Mouse (Mus musculus) CH12F3 (cell line): Measurements from ENCODE around the gene AI413582.

Source experiments
- in situ Hi-C: fragments of 300-500 bp; cut with MboI; formaldehyde crosslinking; loops from 2 replicates; pipeline ENCODE4 v1.14.3; 2020; ENCODE audit warnings: low sequenced_read_pairs

The AI413582 gene

DNA sequence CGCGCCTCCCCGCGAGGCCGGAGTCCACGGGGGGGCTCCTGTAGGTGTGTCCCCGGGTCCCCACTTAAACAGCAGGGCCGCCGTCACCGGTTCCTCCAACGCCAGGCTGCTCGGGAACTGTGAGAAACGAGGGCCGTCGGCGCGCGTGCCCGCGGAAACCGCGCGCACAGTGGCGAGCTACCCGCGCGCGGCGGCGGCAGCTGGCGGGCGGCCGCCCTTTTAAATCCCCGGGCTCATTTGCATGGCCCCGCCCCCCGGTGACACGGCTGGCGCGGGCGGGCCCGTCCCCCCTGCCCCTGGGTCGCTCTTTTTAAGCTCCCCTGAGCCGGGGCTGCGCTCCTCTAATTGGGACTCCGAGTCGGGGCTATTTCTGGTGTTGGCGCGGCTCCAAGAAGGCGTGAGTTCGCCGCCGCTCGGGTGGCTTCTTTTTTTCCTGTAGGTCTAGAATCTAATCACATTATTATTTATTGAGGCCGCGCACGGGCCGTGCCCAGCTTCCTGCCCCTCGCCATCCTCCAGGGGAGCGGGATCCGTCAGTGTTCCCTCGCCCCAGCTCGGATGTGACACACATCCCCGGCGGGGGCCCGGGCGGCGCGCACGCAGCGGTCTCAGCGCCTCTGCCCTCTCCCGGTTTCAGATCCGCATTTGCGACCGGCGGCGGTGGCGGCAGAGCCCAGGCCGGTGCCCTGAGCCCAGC lies 9.1 kb downstream of the AI413582 start, which contains the start of gene Hmga1:
Gene Hmga1, plus strand, starts transcription at position 183 of the 697 bp plus-strand sequence.
- in situ Hi-C loops: no loop called here

DNA sequence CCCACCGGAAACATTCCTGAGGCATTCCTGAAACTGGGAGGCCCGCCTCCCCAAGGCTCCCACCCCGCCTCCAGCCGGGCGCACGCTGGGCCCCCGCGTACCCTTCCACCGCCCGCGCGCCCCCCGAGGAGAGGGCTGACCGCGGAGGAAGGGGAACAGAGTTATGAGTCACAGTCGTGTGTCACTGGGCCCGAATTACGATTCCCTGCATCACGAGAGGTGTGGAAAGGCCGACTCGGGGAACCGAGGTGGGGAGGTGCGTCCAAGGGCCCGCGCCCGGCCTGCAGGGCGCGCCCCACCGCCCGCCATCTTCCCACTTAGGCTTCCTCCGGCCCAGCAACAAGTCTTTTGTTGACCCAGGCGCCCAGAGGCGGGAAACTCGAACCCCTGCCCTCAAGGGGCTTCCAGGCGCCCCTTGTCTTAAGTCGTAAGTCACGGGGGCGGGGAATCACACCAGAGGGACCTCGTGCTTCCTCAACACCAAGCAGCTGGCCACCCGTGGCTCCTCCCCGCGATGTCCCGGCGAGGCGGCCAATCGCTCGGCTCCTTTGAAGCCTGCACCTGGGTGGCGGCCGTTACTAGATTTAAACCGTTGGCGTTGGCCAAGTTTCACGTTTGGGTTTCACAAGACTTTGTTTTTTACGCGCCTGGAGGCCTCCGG lies 9.9 kb downstream of the AI413582 start:
- in situ Hi-C loops: no loop called here

- in situ Hi-C loops: no loop called here
Measured at GRCm38 (mm10) chr17:27555075-27555511, 10.5 kb downstream of the AI413582 start.

- in situ Hi-C loops: no loop called here
Measured at GRCm38 (mm10) chr17:27554062-27554960, 11.2 kb downstream of the AI413582 start.

DNA sequence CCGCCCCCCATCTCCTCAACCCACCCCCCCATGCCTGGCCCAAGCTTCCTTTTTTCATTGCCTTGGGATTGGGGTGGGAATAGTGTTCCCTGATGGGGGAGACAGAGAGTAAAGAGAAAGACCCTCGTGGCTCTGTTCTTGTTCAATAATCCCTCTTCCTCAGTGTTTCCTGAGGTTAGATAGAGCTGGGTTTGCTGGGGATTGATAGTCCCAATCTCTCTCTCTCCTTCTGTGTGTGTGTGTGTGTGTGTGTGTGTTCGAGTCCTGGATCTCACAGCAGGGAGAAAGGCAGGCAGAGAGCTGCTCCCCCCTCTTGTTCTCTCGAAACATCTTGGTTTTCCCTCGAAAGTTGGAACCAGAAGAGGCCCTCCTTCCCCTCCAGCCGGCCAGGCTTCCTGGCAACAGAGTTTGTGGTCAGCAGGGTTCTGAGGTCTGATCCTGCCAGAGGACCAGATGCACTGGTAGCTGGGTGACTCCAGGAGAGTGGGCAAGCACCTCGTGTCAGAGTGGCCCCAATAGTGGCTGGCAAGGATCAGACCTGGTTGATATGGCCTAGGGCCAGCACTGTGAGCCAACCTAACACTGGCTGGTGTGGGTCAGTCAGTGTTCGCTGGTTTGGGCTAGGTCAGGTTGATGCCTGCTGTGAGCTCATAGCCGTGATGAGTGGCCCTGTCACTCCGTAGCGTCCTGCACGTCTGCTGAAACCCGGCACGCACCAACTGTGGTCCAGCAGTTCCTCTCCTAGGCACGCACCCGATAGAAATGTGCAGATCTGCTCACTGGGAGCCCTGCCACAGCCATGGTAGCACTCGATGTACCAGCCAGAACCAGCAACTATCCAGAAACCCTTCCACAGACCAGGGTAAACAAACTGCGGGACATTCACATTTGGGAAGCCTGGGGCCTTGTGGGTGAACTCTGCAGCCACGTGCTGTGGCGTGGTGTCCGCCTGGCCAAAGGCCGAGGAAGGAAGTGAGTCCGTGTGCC lies 13.0 kb downstream of the AI413582 start:
- in situ Hi-C loops: no loop called here

DNA sequence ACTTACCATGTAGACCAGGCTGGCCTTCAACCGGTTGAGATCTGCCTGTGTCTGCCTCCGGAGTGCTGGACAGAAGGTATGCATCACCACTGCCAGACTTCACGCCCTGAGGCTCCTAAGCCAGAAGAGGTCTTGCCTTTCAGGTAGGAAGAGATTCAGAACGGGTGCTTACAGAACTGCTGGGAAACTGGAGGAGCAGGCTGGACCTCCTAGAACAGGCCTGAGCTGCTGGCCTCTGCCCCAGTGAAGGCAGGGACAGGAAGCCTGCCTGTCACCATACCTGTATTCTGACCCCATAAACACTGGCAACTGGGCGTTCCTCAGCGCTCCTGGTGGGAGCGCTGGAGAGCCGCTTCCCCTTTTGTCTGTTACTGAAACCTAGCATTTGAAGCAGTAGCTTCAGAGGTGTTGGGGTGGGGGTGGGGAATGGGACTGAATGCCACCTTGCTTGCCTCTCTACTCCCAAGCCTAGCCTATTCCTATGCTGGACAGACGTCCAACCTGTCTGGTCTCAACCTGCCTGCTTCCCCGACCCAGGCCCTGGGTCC lies 14.1 kb downstream of the AI413582 start:
- in situ Hi-C loops: no loop called here

GRCm38 (mm10) chr17:27549234-27549633 lies 16.3 kb downstream of the AI413582 start:
- in situ Hi-C loops: no loop called here

- in situ Hi-C loops: no loop called here
Measured at GRCm38 (mm10) chr17:27547253-27547868, 18.2 kb downstream of the AI413582 start.

GRCm38 (mm10) chr17:27546574-27547085 lies 18.9 kb downstream of the AI413582 start:
- in situ Hi-C loops: no loop called here

GRCm38 (mm10) chr17:27545991-27546390 lies 19.6 kb downstream of the AI413582 start:
- in situ Hi-C loops: no loop called here

DNA sequence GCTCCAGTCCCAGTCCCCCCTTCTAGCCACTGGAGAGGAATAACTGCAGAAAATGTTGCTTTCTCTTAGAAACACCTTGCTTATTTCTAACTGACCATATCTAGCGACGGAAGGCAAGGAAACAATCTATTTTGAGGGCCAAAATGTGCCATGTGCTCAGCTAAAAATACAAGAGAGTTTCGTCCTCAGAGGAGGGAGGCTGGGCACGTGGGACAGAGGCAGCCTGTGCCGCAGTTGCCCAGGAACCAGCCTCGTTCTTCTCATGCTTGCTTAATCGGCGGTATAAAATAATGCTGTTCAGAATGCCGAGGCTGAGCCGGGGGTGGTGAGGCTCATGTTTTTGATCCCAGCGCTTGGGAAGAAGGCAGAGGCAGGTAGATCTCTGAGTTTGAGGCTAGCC lies 21.0 kb downstream of the AI413582 start:
- in situ Hi-C loops: no loop called here

- in situ Hi-C loops: no loop called here
Measured at GRCm38 (mm10) chr17:27541984-27542383, 23.6 kb downstream of the AI413582 start.

GRCm38 (mm10) chr17:27541261-27541660 lies 24.3 kb downstream of the AI413582 start:
- in situ Hi-C loops: no loop called here

- in situ Hi-C loops: no loop called here
Measured at GRCm38 (mm10) chr17:27534718-27535117, 30.8 kb downstream of the AI413582 start.

DNA sequence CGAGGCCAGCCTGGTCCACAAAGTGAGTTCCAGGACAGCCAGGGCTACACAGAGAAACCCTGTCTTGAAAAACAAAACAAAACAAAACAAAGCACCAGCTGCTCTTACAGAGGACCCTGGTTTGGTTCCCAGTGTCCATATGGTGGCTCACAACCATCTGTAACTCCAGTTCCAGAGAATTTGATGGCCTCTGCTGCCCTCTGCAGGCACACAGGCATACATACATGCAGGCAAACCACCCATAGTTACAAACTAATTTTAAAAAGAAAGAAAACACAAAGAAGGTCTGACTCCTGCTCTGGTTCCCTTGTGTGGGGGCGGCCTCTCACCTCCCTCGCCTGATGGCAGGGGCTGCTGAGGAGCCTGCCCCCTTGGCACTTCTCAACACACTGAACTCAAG lies 32.2 kb downstream of the AI413582 start:
- in situ Hi-C loops: no loop called here

- in situ Hi-C loops: no loop called here
Measured at GRCm38 (mm10) chr17:27532095-27532494, 33.5 kb downstream of the AI413582 start.

GRCm38 (mm10) chr17:27528767-27529166 lies 36.8 kb downstream of the AI413582 start:
- in situ Hi-C loops: no loop called here

GRCm38 (mm10) chr17:27528030-27528429 lies 37.5 kb downstream of the AI413582 start:
- in situ Hi-C loops: no loop called here

- in situ Hi-C loops: no loop called here
Measured at GRCm38 (mm10) chr17:27527188-27527587, 38.4 kb downstream of the AI413582 start.
